Mouse (Mus musculus) heart, adult 8-10 months (tissue): ENCODE results near the gene Cpt1b. TPM values are rescaled to one million over a fixed set of nuclear protein-coding genes. Genes with fewer than 3 reads are reported as not detected.

Source experiments
- DNase-seq: peaks from one replicate; pipeline ENCODE4 v3.0.0; 2022; ENCODE audit warnings: low spot score
- total RNA-seq, 4 experiments: library from RNA; stranded (reverse); gene quantifications; 2 replicates each; pipeline ENCODE4 v1.2.4; 2022

Gene Cpt1b
- 100 to 1,000 TPM; 631 to 738 (median 682) TPM for total RNA-seq

DNA sequence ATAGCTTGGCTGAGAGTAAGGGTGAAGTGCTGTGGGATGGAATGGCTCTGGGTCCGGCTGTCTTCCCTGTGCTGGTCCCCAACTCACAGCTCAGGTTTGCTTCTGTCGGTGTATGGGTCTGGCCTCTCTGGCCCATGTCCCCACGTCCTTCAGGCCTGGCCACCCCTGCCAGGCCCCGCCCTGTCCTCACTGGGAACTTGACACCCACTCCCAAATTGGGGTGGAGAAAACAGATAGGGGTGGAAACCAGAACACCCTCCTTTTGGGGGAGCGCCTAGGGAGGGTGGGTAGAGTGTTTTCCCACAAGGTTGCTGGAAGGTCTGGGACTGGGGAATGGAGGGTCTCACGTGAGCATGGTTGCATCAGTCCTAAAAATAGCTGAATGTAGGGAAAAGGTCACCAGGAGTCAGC is at the start of gene Cpt1b:
Cpt1b (minus strand) TSS at position 153 of the 411 bp plus-strand sequence.
- DNase-seq: peak; percentile 78

DNA sequence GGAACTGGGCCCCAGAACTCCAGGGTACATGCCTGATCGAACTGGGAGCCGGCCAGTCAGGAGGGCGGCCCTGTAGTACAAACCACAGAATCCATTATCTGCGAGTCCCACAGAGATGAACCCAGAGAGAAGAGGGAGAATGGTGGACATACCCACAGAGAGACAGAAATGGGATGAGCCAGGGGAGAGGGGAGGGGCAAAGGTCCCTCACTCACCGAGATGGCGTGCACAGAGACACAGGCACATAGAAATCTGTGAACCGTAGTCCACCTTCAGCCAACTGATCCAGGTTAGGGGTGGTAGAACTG is 49.6 kb upstream of the Cpt1b start:
- DNase-seq: no peak

DNA sequence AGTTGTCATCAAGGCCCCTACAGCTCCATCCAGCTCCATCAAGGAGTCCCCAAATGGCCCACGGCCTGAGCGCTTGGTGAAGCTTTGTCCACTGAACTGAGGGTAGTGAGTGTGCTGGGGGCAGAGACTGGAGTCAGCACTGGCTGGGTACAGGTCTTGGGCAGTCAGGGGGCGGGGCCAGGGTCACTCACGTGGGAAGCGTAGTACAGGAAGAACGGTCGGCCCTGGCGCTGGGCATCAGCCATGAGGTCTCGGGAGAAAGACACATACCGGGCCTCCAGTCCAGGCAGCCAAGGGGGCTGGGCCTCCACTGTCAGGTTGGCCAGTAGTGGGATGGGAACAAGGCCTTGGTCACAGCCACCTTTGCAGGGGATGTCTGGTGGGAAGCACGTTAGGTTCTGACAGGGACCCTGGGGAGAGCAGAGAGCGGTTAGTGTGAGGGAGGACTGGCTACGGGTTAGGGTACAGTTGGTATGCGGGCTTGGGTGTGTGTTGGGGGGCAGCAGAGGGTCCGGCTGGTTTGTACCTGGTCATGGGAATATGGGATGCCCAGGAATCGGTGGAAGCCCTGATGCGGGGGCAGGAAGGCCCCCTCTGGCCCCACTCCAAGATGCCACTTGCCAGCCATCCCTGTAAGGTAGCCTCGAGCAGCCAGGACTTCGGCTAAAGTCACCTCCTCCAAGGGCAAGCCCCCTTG is 49.1 kb upstream of the Cpt1b start:
- no peak for DNase-seq

DNA sequence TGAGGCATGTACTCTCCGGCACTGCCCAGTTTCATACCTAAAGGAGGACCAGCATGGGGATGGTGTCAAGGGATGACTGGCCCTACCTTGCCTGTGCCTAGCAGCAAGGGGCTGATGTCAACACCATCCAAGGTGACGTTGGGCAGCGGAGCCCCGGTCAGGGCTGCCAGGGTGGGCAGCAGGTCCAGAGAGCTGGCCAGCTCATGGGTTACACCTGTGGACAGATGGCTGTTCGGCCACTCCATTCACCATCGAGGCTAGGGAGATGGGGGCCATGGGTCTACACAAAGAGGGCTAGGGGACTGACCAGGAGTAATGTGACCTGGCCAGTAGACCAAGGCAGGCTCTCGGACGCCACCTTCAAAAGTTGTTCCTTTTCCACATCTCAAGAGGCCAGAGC is 48.3 kb upstream of the Cpt1b start:
- DNase-seq: no peak

DNA sequence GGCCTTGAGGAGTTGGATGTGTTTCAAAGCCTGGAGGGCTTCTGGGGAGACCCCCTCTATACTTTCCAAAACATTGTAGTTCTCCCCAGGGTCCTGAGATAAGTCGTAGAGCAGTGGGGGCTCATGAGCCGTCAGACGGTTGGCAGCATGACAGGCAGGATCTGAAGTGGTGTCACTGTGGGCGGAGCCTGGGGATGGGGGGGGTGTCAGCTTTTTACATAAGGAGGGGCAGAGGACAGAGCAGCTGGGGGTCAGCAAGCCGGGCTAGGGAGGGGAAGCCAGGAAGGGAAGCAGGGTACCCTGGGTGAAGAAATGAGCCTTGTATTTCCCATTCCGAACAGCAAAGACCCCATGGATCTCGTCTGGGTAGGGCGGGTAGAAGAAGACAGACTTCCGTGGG is 47.7 kb upstream of the Cpt1b start:
- DNase-seq: no peak

DNA sequence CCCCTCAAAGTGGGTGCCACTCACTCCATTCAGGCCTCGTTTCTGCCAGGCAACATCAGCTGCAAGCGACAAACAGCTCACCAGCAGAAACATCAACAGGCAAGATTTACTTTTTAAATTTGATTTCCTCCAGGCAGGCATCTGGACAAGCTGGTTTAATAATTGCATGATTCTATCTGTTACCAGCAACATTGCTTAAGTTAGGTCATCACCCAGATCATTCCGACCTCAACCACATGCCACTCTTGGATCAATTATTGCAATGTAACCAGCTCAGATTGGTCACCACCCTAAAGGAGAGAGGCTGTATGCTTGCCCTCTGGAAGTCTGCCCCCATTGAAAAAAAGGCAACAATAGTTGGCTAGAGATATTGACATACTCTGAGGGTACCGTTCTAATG is 45.8 kb upstream of the Cpt1b start:
- no peak for DNase-seq

DNA sequence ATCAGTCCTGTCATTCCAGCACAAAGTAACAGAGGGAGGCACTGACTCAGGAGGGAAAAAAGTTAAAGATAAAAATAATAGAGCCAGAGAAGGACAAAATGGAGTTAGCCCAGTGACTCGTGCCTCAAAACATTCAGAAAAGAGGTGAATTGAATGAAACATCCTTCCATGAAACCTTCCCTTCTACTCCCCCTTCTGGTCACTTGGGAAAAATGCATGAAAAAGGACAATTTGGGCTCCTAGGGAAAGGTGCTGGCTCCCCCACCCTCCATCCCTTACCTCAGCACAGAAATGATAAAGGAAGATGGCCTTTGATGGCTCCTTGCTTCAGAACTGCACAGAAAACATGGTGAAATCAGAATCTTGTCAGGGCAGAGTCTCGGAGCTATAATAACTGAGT is 42.9 kb upstream of the Cpt1b start:
- DNase-seq: no peak

DNA sequence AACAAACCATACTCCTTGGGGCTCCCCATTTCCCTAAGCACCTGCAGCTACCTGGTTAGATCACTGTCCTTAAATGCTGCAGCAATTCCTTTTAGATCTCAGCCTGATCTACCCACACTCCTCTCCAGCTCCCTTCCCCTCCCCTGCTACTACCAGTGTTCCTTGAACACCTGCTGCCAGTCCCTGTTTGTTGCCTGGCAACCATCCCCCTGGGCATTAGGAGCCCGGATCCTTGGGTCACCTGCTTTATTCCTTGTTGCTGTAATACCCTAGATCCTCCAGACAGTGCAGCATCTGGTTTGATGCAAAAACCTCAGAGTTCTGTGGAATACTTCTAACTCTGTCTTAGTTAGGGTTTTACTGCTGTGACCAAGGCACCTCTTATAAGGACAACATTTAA is 39.4 kb upstream of the Cpt1b start:
- no peak for DNase-seq

DNA sequence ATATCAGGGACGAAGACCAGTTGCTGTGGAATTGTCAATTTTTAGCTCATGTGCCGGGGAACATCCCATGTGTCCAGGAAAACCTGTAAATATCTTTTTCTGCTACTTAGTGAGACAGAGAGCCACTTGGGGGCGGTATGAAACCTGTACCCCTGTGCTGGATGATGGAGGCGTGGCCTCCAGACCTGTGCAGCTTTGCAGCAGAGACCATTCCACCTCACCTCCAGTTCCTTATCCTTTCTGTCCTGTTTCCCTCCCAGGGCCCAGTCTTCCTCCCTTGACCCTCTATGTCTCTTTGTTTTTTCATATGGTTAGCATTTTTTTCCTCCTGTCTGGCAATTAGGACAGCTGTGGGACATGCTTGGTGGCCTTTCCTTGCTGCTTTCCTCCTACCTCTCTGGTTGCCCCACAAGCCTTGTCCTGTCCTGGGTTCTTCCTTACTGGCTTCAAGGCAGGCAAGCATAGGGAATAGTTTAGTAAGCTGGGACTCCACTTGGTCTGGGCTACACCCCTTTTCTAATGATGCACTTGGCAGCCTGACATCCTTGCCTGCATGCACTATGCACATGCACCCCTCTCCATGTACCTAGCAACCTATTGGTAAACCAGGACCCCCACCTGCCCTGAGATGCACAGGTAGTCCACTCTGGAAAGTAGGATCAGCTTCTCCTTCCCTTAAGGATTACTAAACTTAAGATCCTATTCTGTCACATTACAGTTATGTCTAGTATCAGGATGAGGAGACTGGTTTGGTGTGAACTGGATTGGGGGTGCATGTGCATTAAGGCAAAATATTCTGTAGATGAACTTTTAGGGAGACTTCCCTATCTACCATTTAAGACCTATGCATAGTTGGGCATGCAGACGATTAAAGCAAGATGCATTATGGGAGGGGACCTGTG is 37.9 kb upstream of the Cpt1b start:
- no peak for DNase-seq

DNA sequence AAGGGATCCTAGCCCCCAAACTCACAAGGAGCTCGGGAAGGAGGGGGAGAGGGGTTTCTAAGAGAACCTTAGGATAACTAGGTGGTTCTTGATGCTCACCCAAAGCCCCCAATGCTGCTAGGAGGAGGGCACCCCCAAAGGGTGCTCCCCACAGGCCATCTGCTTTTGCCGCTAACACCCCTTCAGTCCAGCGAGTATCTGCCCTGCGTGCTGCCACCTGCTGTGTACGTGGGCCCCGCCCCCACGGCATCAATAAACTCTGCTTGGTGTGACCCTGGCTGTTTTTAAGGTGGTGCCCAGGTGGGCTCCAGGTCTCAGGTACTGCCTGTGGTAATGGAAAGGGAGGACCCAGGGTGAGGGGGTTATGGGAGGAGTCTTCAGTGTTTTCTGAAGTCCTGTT is 36.5 kb upstream of the Cpt1b start:
- no peak for DNase-seq

DNA sequence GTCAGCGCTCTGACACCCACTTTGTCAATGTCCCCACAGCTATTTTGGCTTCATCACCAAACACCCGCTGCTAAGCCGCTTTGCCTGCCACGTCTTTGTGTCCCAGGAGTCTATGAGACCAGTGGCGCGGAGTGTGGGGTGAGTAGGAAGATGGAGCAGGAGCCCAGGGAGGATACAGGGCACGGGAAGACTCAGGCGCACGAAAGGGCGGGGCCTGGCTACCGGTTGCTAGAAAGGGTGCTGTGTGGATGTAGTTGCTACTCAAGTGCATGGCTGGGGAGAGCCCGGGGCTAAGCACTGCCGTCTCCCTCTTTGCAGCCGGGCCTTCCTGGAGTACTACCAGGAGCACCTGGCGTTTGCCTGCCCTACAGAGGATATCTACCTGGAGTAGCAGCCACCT is 35.7 kb upstream of the Cpt1b start:
- no peak for DNase-seq

DNA sequence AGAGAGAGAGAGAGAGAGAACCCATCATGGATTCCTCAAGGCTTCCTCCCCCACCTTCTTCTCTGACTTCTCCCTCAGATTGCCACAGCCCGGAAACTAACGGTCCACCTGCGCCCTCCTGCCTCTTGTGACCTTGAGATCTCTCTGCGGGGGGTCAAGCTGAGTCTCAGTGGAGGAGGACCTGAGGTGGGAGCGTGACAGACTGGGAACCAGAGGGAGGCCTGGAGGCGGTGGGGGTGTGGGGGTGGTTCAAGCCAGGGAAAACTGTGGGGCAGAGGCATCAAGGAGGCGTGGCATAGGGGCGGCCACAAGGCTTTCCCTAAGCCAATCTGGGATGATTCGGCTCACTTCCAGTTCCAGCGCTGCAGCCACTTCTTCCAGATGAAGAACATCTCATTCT is 34.6 kb upstream of the Cpt1b start:
- DNase-seq: no peak

DNA sequence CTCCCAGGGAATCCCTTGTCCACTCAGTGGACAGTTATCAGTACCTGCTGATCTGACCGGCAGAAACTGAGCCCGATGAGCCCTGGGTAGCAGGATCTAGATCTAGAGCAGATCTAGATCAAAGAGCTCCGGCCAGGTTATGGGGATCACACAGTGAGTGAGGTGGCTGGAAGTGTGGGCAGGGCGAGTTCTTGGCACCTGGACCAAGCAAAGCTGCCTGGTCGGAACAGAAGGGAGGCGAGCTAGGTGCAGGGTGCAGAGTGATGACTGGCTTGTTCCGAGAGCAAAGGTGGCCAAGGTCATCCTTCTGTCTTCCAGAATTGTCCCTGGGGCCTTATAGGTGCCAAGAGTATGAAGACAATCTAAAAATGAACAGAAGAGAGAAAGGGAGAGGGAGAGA is 34.2 kb upstream of the Cpt1b start:
- DNase-seq: no peak

DNA sequence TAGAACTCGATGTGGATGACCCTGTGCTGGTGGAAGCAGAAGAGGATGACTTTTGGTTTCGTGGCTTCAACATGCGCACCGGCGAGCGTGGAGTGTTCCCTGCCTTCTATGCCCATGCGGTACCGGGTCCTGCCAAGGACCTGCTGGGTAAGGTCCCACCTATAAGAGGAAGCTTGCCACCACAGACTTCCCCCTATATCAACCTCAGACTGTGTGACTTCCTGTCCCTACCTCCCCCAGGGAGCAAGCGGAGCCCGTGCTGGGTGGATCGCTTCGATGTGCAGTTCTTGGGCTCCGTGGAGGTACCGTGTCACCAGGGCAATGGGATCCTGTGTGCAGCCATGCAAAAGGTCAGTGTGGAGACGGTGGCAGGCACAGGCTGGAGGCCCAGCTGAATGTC is 33.3 kb upstream of the Cpt1b start:
- DNase-seq: no peak

DNA sequence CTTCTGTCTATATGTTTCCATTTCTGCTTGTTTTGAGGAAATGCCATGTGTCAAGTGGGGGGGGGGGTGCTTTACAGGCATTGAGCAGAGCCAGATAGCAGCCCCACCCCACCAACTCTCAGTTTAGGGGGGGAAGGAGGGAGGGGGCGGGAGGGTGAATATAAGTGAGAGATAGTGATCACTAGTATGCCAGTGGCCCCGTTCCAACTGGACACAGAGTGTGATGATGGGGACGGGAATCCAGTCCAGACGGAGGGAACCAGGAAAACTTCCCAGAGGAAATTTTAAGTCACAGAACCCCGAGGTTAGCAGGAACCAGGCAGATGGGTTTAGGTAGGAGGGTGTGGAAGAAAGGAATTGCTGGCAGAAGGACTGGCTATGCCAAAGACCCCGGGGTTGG is 30.0 kb upstream of the Cpt1b start:
- DNase-seq: no peak

DNA sequence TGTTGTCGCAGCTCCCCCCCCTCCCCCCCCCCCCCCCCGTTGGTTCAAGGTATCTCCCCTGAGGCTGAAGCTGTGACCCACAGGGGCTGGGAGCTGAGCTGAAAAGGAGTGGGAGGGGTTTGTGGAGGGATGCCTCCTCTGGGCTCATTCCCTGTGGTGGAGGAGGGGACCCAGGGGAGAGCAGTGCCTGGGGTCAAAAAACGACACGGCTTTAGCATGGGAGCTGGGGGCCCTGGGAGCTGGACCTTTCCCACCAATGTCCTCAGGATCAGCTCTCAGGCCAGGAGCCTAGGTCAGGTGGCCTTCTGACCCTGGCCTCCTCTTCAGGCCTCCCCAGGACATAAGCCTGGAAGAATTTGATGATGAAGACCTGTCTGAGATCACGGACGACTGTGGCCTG is 29.2 kb upstream of the Cpt1b start:
- no peak for DNase-seq

DNA sequence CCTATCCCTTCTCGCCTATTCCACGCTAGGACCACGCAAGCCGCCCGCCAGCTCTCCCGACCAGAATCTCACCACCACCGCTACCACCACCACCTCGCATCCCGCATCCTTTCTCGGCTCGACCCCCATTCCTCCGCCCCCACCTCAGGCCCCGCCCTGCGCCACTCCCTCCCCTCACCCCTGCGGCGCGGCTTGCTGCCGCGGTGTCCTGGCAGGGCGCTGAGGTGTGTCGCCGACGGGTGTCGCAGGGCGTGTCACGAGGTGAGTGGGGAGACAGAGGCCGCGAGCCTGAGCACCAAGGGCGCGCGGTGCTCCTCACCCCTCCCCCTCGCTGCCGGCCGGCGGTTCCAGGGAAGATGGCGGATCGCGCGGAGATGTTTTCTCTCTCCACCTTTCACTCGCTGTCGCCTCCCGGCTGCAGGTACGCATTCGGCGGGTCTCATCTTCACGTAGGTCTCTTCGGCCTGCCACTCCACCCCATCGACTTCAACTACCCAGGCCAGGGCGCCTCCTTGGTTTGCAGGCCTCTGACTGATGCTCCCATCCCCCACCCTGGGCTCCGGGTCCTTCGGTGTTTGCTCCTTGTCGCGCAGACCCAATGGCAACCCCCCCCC is 28.3 kb upstream of the Cpt1b start, which contains the start of gene Mapk8ip2:
Mapk8ip2 (plus strand) TSS at position 49 of the 614 bp plus-strand sequence.
- no peak for DNase-seq

DNA sequence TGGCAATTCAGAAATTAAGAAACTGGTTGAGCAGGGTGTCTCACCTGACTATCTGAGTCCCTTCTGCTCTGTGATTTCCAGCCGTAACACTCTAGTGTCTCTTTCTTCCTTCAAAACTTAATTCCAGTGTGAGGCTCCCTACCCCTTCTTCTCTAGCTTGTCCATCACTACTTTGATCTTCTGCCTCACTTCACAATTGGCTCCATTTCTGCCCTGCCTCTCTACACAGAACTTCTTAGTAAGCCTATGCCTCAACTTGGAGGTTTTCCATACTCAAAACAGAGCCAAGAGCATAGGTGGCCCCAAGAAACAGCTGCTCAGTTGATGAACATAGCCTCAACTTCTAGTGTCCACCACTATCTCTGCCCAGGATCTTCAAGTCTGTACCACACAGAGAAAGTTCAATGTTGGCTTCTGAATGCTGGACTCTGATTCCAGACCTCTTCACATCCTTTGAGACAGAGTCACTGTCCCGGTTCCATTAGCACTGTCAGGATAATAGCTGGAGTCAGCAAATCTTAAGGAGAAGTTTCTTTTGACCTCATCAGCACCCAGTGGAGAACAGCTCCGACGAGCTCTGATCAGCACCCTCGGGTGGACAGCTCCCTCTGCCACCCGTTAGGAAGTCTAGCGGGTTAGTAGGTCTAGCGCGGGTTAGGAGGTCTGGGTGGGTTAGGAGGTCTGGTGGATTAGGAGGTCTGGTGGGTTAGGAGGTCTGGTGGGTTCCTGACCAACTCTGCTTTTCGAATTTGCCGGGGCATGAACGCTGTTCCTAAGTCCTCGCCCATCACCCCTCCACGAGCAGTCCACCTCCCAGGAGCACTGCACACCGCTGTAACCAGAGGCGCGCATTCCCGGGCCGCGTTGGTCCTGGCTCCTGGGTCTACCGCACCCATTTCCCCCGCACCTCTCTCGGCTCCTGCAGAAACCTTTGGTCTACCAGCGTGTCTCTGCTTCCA is 27.5 kb upstream of the Cpt1b start:
- peak; percentile 36 for DNase-seq

DNA sequence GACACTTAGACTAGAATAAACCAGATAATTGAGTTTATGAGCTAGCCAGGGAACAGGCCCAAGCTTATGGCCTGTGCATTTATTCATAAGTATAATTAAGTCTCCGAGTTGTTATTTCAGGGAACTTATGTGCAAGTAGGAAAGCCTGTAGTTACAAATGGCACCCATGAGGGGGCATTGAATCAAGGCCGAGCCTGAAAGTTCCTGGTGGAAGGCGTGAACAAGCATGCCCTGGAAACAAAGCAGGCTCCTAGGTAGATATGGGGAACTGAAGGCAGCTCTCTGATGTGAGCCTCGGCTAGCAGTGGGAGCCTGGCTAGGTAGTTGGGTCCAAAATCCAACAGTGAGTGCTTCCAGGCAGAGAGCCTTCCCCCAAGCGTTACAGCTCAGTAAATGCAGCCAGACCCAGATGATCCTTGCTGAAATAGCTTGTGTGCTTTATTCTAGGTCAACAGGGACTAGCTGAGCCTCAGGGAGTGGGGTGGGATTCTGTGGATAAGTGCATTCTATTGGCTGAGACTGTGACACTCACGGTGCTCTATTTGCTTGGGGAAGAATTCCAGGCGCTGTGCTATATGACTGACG is 16.9 kb upstream of the Cpt1b start:
- DNase-seq: no peak

DNA sequence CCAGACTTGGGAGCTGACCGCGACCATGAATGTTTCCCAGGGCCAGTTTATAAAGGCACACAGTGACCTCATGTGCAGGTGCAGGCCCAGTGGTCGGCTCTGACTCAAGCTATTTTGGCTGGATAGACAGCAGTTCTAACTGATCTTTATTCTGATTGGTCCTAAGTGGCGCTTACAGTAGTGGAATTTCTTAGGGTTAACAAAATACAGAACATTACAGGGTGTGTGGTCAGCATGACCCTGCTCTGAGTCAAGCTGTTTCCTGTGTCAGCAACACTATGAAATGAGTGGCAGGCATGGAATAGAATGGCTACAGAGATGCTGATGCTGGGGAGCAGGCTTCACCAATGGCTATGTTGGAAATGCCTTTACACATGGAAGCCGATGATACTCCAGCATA is 10.2 kb upstream of the Cpt1b start:
- DNase-seq: no peak

DNA sequence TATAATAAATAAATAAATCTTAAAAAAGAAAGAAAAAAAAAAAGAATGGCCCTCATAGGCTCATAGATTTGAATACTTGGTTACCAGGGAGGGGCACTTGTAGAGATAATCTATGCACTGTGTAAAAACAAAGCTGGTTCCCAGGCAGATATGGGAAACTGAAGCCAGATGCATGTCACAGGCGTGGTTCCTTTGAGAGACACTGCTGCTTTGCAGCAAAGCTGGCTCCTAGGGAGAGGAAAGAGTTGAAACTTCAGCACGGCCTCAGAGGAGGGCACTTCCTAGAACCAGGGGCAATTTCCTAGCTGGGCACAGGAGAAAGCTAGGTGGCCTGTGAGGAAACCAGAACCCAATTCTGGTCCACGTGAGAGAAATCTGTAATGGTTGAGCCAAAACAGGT is 8.5 kb upstream of the Cpt1b start:
- DNase-seq: no peak
